Mouse (Mus musculus) myocyte (in vitro differentiated cells): Measurements from ENCODE around the gene Rpl26. TPM values are rescaled to one million over a fixed set of nuclear protein-coding genes. Genes with fewer than 3 reads are reported as not detected.

Source experiments
- H3K27me3 ChIP-seq: one replicate; pipeline ENCODE4 v1.6.1; 2011; ENCODE audit not compliant: control insufficient read depth, insufficient read depth, insufficient read length
- H3K36me3 ChIP-seq: one replicate; pipeline ENCODE4 v1.6.1; 2011; ENCODE audit not compliant: control insufficient read depth, insufficient read depth
- H3K4me2 ChIP-seq: one replicate; pipeline ENCODE4 v1.6.1; 2011; ENCODE audit warnings: low read depth, control low read depth
- H3K4me3 ChIP-seq: one replicate; pipeline ENCODE4 v1.5.1; 2011; ENCODE audit warnings: mild to moderate bottlenecking, control low read depth, moderate library complexity
- H3K79me2 ChIP-seq: one replicate; pipeline ENCODE4 v1.6.1; 2011; ENCODE audit not compliant: control insufficient read depth, insufficient read depth
- H3ac ChIP-seq: one replicate; pipeline ENCODE4 v1.6.1; 2011; ENCODE audit not compliant: control insufficient read depth, insufficient read length
- CEBPB ChIP-seq: IDR thresholded peaks from 2 replicates; pipeline ENCODE4 v1.6.1; 2011; ENCODE audit warnings: mild to moderate bottlenecking, moderate library complexity; ENCODE audit not compliant: poor library complexity, insufficient read depth, severe bottlenecking
- E2F4 ChIP-seq: IDR thresholded peaks from one replicate; pipeline ENCODE4 v1.6.1; 2011; ENCODE audit warnings: mild to moderate bottlenecking, control low read depth, moderate library complexity; ENCODE audit not compliant: insufficient read depth
- MAX ChIP-seq: IDR thresholded peaks from one replicate; pipeline ENCODE4 v1.6.1; 2011; ENCODE audit warnings: low read depth, mild to moderate bottlenecking, control low read depth
- MYOD1 ChIP-seq, 3 experiments: IDR thresholded peaks; one replicate each; pipeline ENCODE4 v1.6.1; 2011; ENCODE audit warnings: control low read depth in 2 of 3, low read depth in 2 of 3, mild to moderate bottlenecking in 2 of 3, moderate library complexity in 1 of 3; ENCODE audit not compliant: insufficient read length in 2 of 3, control insufficient read depth in 1 of 3
- MYOG ChIP-seq, 3 experiments: IDR thresholded peaks; one replicate each; pipeline ENCODE4 v1.6.1; 2011; ENCODE audit warnings: control low read depth in 2 of 3, low read depth in 2 of 3, mild to moderate bottlenecking in 2 of 3; ENCODE audit not compliant: insufficient read length in 2 of 3, control insufficient read depth in 1 of 3, insufficient read depth in 1 of 3
- POLR2A ChIP-seq: IDR thresholded peaks from one replicate; pipeline ENCODE4 v1.6.1; 2011; ENCODE audit warnings: low read depth, mild to moderate bottlenecking, control low read depth, moderate library complexity; ENCODE audit not compliant: insufficient read length
- POLR2AphosphoS2 ChIP-seq: IDR thresholded peaks from one replicate; pipeline ENCODE4 v1.6.1; 2011; ENCODE audit warnings: low read depth, control low read depth; ENCODE audit not compliant: insufficient read length
- REST ChIP-seq: IDR thresholded peaks from one replicate; pipeline ENCODE4 v1.6.1; 2011; ENCODE audit warnings: mild to moderate bottlenecking, control low read depth, moderate library complexity; ENCODE audit not compliant: insufficient read depth, insufficient read length
- SRF ChIP-seq: IDR thresholded peaks from one replicate; pipeline ENCODE4 v1.6.1; 2011; ENCODE audit warnings: low read depth; ENCODE audit not compliant: control insufficient read depth, insufficient read length
- TCF12 ChIP-seq: IDR thresholded peaks from one replicate; pipeline ENCODE4 v1.6.1; 2011; ENCODE audit warnings: mild to moderate bottlenecking, control low read depth; ENCODE audit not compliant: poor library complexity, insufficient read depth, severe bottlenecking
- TCF3 ChIP-seq: IDR thresholded peaks from one replicate; pipeline ENCODE4 v1.6.1; 2011; ENCODE audit warnings: low read depth, control low read depth; ENCODE audit not compliant: insufficient read length
- USF1 ChIP-seq: IDR thresholded peaks from one replicate; pipeline ENCODE4 v1.6.1; 2011; ENCODE audit warnings: low read depth, mild to moderate bottlenecking, control low read depth, moderate library complexity
- polyA plus RNA-seq: library from polyadenylated mRNA; unstranded; fragments of >200 nt; fragmentation: generic; extraction: Trizol; gene quantifications from one replicate; pipeline ENCODE4 v1.2.1, GENCODE M21; 2012; ENCODE audit warnings: missing spikeins

The Rpl26 gene
- polyA plus RNA-seq, 1 experiment, result 695 TPM

DNA sequence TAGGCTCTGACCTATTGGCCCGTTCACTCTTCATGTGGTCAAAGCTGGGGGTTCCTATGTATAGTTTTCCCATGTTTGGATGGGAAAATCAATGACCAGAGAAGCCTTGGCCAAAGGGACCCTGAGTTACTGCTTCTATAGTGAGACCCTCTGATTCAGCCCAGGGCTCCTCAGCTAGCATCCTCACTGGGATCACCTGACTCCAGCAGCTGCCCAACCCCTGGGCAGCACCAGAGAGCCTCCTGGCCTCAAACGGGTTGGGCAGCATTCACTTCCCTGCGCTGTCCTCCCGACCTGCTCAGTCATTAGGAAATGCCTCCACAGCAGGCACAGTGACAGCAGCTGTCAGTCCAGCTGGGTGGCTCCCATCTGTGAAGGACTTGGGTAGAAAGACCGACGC, 13.1 kb upstream of the Rpl26 start, which contains the start of gene Rnf222:
TSS of gene Rnf222 (plus strand) at position 301 of the 400 bp plus-strand sequence.
- H3K4me2 ChIP-seq, result no peak within 1 kb of the TSS
- H3ac ChIP-seq, result no peak within 1 kb of the TSS
- H3K79me2 ChIP-seq, result no peaks in the 10 kb centered on the region
- TF ChIP-seq SRF, result no peak
- TF ChIP-seq REST, result no peak
- no peak for TF ChIP-seq TCF3
- no peak for TF ChIP-seq MAX
- TF ChIP-seq MYOD1 (IDR thresholded peaks at IDR 0.05; ENCODE audit: control insufficient read depth in 1 of 3, insufficient read length in 2 of 3, low read depth in 2 of 3), result no peak
- TF ChIP-seq POLR2A, result no peak
- no peak for TF ChIP-seq E2F4
- no peak for TF ChIP-seq MYOG (IDR thresholded peaks at IDR 0.05; ENCODE audit: control insufficient read depth in 1 of 3, insufficient read depth in 1 of 3, insufficient read length in 2 of 3, low read depth in 2 of 3)
- H3K27me3 ChIP-seq, result peaks cover 25% of the 10 kb centered on the region
- no peaks in the 10 kb centered on the region for H3K36me3 ChIP-seq
- H3K4me3 ChIP-seq, result no peak within 1 kb of the TSS

GRCm38 (mm10) chr11:68888653-68889052, 12.7 kb upstream of the Rpl26 start:
- Histone ChIP-seq H3K36me3 (no peaks in the 10 kb centered on the region), H3K27me3 (peaks cover 22% of the 10 kb centered on the region), H3K79me2 (no peaks in the 10 kb centered on the region), H3K4me3 (no peak overlapping the region), H3ac (no peak overlapping the region), H3K4me2 (no peak overlapping the region)
- no peak for TF ChIP-seq TCF12
- TF ChIP-seq REST, result no peak
- TF ChIP-seq USF1, result no peak
- no peak for TF ChIP-seq TCF3
- TF ChIP-seq SRF, result no peak
- TF ChIP-seq MAX, result no peak
- TF ChIP-seq CEBPB, result no peak
- TF ChIP-seq MYOG (IDR thresholded peaks at IDR 0.05; ENCODE audit: control insufficient read depth in 1 of 3, insufficient read depth in 1 of 3, insufficient read length in 2 of 3, low read depth in 2 of 3), result no peak
- TF ChIP-seq POLR2AphosphoS2, result no peak
- TF ChIP-seq MYOD1 (IDR thresholded peaks at IDR 0.05; ENCODE audit: control insufficient read depth in 1 of 3, insufficient read length in 2 of 3, low read depth in 2 of 3), result no peak
- no peak for TF ChIP-seq E2F4
- no peak for TF ChIP-seq POLR2A

GRCm38 (mm10) chr11:68890625-68891024, 10.8 kb upstream of the Rpl26 start:
- Histone ChIP-seq H3K27me3 (peaks cover 22% of the 10 kb centered on the region), H3K4me2 (no peak overlapping the region), H3ac (no peak overlapping the region), H3K36me3 (no peaks in the 10 kb centered on the region), H3K4me3 (no peak overlapping the region), H3K79me2 (no peaks in the 10 kb centered on the region)
- TF ChIP-seq POLR2AphosphoS2 (no peak), TCF3 (no peak), MYOG (IDR thresholded peaks at IDR 0.05; ENCODE audit: control insufficient read depth in 1 of 3, insufficient read depth in 1 of 3, insufficient read length in 2 of 3, low read depth in 2 of 3) (no peak), MYOD1 (IDR thresholded peaks at IDR 0.05; ENCODE audit: control insufficient read depth in 1 of 3, insufficient read length in 2 of 3, low read depth in 2 of 3) (no peak), SRF (no peak), TCF12 (no peak), MAX (no peak), CEBPB (no peak), E2F4 (no peak), REST (no peak), POLR2A (no peak)

DNA sequence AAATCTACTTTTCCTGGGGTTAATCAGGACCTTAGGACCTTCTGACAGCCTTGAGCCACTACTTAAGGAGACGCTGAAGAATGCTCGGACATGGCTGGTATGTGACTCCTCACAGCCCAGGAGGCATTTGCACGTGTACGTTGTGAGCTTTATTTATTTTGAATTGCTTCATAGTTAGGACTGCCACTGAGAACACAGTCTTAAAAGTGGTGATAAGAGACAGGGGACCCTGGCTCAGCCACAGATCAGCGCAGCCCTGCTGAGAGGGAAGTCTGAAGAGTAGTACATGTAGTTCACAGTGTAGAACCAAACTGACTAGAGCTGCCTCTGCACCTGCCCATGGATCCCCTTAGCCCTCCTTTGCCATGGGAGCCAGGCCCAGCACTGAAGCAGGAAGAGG, 9.6 kb upstream of the Rpl26 start:
- Histone ChIP-seq H3ac (no peak overlapping the region), H3K27me3 (peaks cover 22% of the 10 kb centered on the region), H3K79me2 (no peaks in the 10 kb centered on the region), H3K4me3 (no peak overlapping the region), H3K36me3 (no peaks in the 10 kb centered on the region), H3K4me2 (no peak overlapping the region)
- TF ChIP-seq TCF12 (no peak), TCF3 (no peak), USF1 (no peak), POLR2A (no peak), MAX (no peak), POLR2AphosphoS2 (no peak), MYOG (IDR thresholded peaks at IDR 0.05; ENCODE audit: control insufficient read depth in 1 of 3, insufficient read depth in 1 of 3, insufficient read length in 2 of 3, low read depth in 2 of 3) (no peak)

DNA sequence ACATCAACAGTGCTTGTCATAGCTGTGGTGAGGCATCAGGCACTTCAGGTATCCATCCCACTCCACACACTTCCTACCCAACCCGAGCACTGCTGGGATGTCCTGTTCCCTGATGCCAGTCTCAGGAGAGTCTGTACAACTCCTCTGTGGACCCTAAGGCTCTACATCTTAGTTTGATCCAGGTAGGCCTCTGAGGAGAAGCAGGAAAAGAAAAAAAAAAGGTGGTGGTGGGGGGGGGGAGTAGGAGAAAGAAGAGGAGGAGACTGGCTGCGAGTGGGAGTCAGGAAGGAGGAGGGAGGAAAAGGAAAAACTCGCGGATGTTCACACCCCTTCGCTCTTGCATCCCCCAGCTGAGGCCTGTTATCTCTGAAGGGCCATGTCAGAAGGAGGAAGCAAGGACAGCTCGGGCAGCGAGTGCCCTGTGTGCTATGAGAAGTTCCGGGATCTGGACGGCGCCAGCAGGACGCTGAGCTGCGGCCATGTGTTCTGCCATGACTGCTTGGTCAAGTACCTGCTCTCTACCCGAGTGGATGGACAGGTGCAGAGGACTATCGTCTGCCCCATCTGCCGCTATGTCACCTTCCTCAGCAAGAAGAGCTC, 9.1 kb upstream of the Rpl26 start:
- Histone ChIP-seq H3ac (no peak overlapping the region), H3K36me3 (no peaks in the 10 kb centered on the region), H3K4me3 (no peak overlapping the region), H3K79me2 (no peaks in the 10 kb centered on the region), H3K27me3 (peaks cover 20% of the 10 kb centered on the region), H3K4me2 (no peak overlapping the region)
- TF ChIP-seq MAX (no peak), CEBPB (no peak), E2F4 (no peak), POLR2AphosphoS2 (no peak), SRF (no peak), REST (no peak), MYOD1 (IDR thresholded peaks at IDR 0.05; ENCODE audit: control insufficient read depth in 1 of 3, insufficient read length in 2 of 3, low read depth in 2 of 3) (no peak), USF1 (no peak), MYOG (IDR thresholded peaks at IDR 0.05; ENCODE audit: control insufficient read depth in 1 of 3, insufficient read depth in 1 of 3, insufficient read length in 2 of 3, low read depth in 2 of 3) (no peak), POLR2A (no peak), TCF12 (no peak), TCF3 (no peak)
